ENCODE assay signal across 8 mouse cellular contexts in genomic region chr3:100768170-100768624, GRCm38 (mm10). TPM values are rescaled to one million over a fixed set of nuclear protein-coding genes. Genes with fewer than 3 reads are reported as not detected.
DNase-seq lines count a peak whose midpoint lies in the region; TF ChIP-seq lines count a peak whose summit lies in the region.

No protein-coding gene starts in this region.

- no peaks in the 10 kb centered on the region for H3K27me3 ChIP-seq in cerebellum, adult 2 months (ENCODE audit: control insufficient read depth, insufficient read depth, low read length)
- H3K27me3 ChIP-seq in myocyte (ENCODE audit: control insufficient read depth, insufficient read depth, insufficient read length): peaks cover 28% of the 10 kb centered on the region

- peak overlapping the region; percentile 27 for H3K4me2 ChIP-seq in myocyte (ENCODE audit: low read depth)

- H3K79me2 ChIP-seq in myocyte (ENCODE audit: control insufficient read depth, insufficient read depth): no peaks in the 10 kb centered on the region

- TF ChIP-seq CTCF in cerebellum, adult 2 months (IDR thresholded peaks at IDR 0.05; ENCODE audit: borderline replicate concordance, insufficient read depth, low read depth, low read length): 0 out of 2 replicates have a peak, but pooled peaks have one; percentile 5

- no peak for DNase-seq in cerebellum, adult 2 months
- no peak for DNase-seq in cerebellum, adult 11-12 months
- DNase-seq in embryo, embryonic 9.5 days (ENCODE audit: extremely low spot score): peak; percentile 67
- peak; percentile 3 to 13 for DNase-seq in heart, postnatal 14 days
- peak; percentile 4 for DNase-seq in left cerebral cortex, postnatal 4 days
- no peak for DNase-seq in T-cell, adult 2 months (ENCODE audit: low spot score)
- DNase-seq in adrenal gland, postnatal 10 days: no peak

- no peaks in the 10 kb centered on the region for H3K4me1 ChIP-seq in cerebellum, adult 2 months (ENCODE audit: control insufficient read depth, insufficient read depth, low read length)

- no peak for TF ChIP-seq POLR2A in cerebellum, adult 2 months (IDR thresholded peaks at IDR 0.05; ENCODE audit: borderline replicate concordance, insufficient read depth, low read length)
- TF ChIP-seq POLR2A in myocyte (IDR thresholded peaks at IDR 0.05; ENCODE audit: insufficient read length, low read depth): no peak

- no peak overlapping the region for H3K4me3 ChIP-seq in cerebellum, adult 2 months (replicated peaks; ENCODE audit: insufficient read depth, low read depth, low read length)
- no peak overlapping the region for H3K4me3 ChIP-seq in myocyte

- H3K27ac ChIP-seq in cerebellum, adult 2 months (ENCODE audit: insufficient read depth, low read length): no peak overlapping the region

- 45% methylated on average over 15 of the region's 15 CpGs for WGBS in cerebellum, adult 2 months

- intact Hi-C loops in heart, postnatal 14 days (cut with DNase I): loop anchor here (2.0 kb wide), 1 partner anchor 139 kb away; no protein-coding TSS in a partner anchor
- intact Hi-C loops in left cerebral cortex, postnatal 4 days (cut with DNase I): loop anchor here (10.0 kb wide), 1 partner anchor 187 kb away; no protein-coding TSS in a partner anchor

- H3K36me3 ChIP-seq in myocyte (ENCODE audit: control insufficient read depth, insufficient read depth): no peaks in the 10 kb centered on the region

- H3ac ChIP-seq in myocyte (ENCODE audit: control insufficient read depth, insufficient read length): no peak overlapping the region

TF ChIP-seq in myocyte, 11 proteins besides CTCF, POLR2A, EP300 and RAD21:
- no peak for TF ChIP-seq MAX (IDR thresholded peaks at IDR 0.05; ENCODE audit: low read depth)
- no peak for TF ChIP-seq TCF3 (IDR thresholded peaks at IDR 0.05; ENCODE audit: insufficient read length, low read depth)
- no peak for TF ChIP-seq CEBPB (IDR thresholded peaks at IDR 0.05; ENCODE audit: insufficient read depth, poor library complexity, severe bottlenecking)
- TF ChIP-seq TCF12 (IDR thresholded peaks at IDR 0.05; ENCODE audit: insufficient read depth, poor library complexity, severe bottlenecking): no peak
- TF ChIP-seq E2F4 (IDR thresholded peaks at IDR 0.05; ENCODE audit: insufficient read depth): no peak

RNA-seq across cellular contexts. Expression of gene Vtcn1, which starts 57.1 kb away (rescaled TPM):
- polyA plus RNA-seq in cerebellum, adult 2 months (2012; rRNA removed): 0.03 TPM in 1 of 2 replicates, not detected in the other
- under 1 TPM; 0.37 to 0.50 TPM for total RNA-seq in heart, postnatal 14 days (2021)
- not detected for total RNA-seq in left cerebral cortex, postnatal 4 days (2021)
- 0.11 TPM for polyA plus RNA-seq in myocyte (2012; fragmentation: generic; extraction: Trizol)
- total RNA-seq in adrenal gland, postnatal 10 days (2021): under 1 TPM; 0.18 to 0.55 TPM

Comparison
In these comparisons a context has a peak if more than half of its experiments do, and no peak if none do; other contexts are left out.
1. DNase-seq: peak in embryo, embryonic 9.5 days (single experiment), heart, postnatal 14 days (2 of 2) and left cerebral cortex, postnatal 4 days (single experiment); none in cerebellum, adult 2 months (0 of 2), cerebellum, adult 11-12 months (single experiment), T-cell, adult 2 months (single experiment) and adrenal gland, postnatal 10 days (single experiment).